Mouse (Mus musculus): ENCODE measurements around the gene Rtn4. TPM values are rescaled to one million over a fixed set of nuclear protein-coding genes. Genes with fewer than 3 reads are reported as not detected.

Rtn4 gene
- polyA plus RNA-seq, 1 experiment from 2014 or later = 54.2 TPM

- DNase-seq (peak; percentile 53), ATAC-seq (ENCODE audit: insufficient read depth) (no peak)
- Histone ChIP-seq H3K4me2 (peak overlapping the region; percentile 55), H3K9me3 (ENCODE audit: low read depth, low read length) (no peaks in the 10 kb centered on the region), H3K27ac (ENCODE audit: low read depth) (peak overlapping the region; percentile 71; the same call in 1 of the 2 replicates), H3K4me1 (ENCODE audit: insufficient read depth) (no peaks in the 10 kb centered on the region), H3K9ac (no peak overlapping the region), H3K27me3 (ENCODE audit: insufficient read depth, low read length) (no peaks in the 10 kb centered on the region), H3K36me3 (ENCODE audit: insufficient read depth) (0 out of 2 replicates have a peak, but pooled peaks cover 4% of the 10 kb centered on the region), H3K4me3 (ENCODE audit: low read depth, low read length) (peak overlapping the region; percentile 96; the same call in 1 of the 2 replicates)
- 9% methylated on average over 12 of the region's 12 CpGs for WGBS
- peak; percentile 57 for TF ChIP-seq CTCF (IDR thresholded peaks at IDR 0.05; ENCODE audit: low read depth)
Observed at GRCm38 (mm10) chr11:29692111-29692682, 550 bp upstream of the Rtn4 start.

- WGBS = under 1% methylated on average over 52 of the region's 53 CpGs
- H3K27me3 ChIP-seq (ENCODE audit: insufficient read depth, low read length) = no peaks in the 10 kb centered on the region
- peak; percentile 77 for TF ChIP-seq CTCF (IDR thresholded peaks at IDR 0.05; ENCODE audit: low read depth)
- DNase-seq (peak; percentile 94), ATAC-seq (ENCODE audit: insufficient read depth) (peak; percentile 92)
- H3K27ac ChIP-seq (ENCODE audit: low read depth) = peak overlapping the region; percentile 99
- peak overlapping the region; percentile 69 for H3K4me2 ChIP-seq
- H3K4me3 ChIP-seq (ENCODE audit: low read depth, low read length) = peak overlapping the region; percentile 96
- H3K36me3 ChIP-seq (ENCODE audit: insufficient read depth) = 0 out of 2 replicates have a peak, but pooled peaks cover 6% of the 10 kb centered on the region
- no peaks in the 10 kb centered on the region for H3K9me3 ChIP-seq (ENCODE audit: low read depth, low read length)
- H3K4me1 ChIP-seq (ENCODE audit: insufficient read depth) = no peaks in the 10 kb centered on the region
- H3K9ac ChIP-seq = peak overlapping the region; percentile 95
Observed at GRCm38 (mm10) chr11:29693576-29694410, 1.0 kb downstream of the Rtn4 start.

- DNase-seq (no peak), ATAC-seq (ENCODE audit: insufficient read depth) (no peak)
- Histone ChIP-seq H3K4me2 (peak overlapping the region; percentile 40; the same call in 1 of the 2 replicates), H3K36me3 (ENCODE audit: insufficient read depth) (0 out of 2 replicates have a peak, but pooled peaks cover 6% of the 10 kb centered on the region), H3K9ac (no peak overlapping the region), H3K4me3 (ENCODE audit: low read depth, low read length) (peak overlapping the region; percentile 96; the same call in 1 of the 2 replicates), H3K27me3 (ENCODE audit: insufficient read depth, low read length) (no peaks in the 10 kb centered on the region), H3K4me1 (ENCODE audit: insufficient read depth) (no peaks in the 10 kb centered on the region), H3K9me3 (ENCODE audit: low read depth, low read length) (no peaks in the 10 kb centered on the region), H3K27ac (ENCODE audit: low read depth) (no peak overlapping the region)
- TF ChIP-seq CTCF (IDR thresholded peaks at IDR 0.05; ENCODE audit: low read depth) = no peak
Observed at GRCm38 (mm10) chr11:29694754-29695153, 2.0 kb downstream of the Rtn4 start.

- Histone ChIP-seq H3K4me1 (ENCODE audit: insufficient read depth) (no peaks in the 10 kb centered on the region), H3K36me3 (ENCODE audit: insufficient read depth) (peaks cover 12% of the 10 kb centered on the region; the same call in 1 of the 2 replicates), H3K9ac (no peak overlapping the region), H3K4me2 (no peak overlapping the region), H3K27ac (ENCODE audit: low read depth) (no peak overlapping the region), H3K4me3 (ENCODE audit: low read depth, low read length) (no peak overlapping the region), H3K9me3 (ENCODE audit: low read depth, low read length) (no peaks in the 10 kb centered on the region), H3K27me3 (ENCODE audit: insufficient read depth, low read length) (no peaks in the 10 kb centered on the region)
- WGBS = 72% methylated on average over 3 of the region's 3 CpGs
- no peak for TF ChIP-seq CTCF (IDR thresholded peaks at IDR 0.05; ENCODE audit: low read depth)
- no peak for DNase-seq
- ATAC-seq (ENCODE audit: insufficient read depth) = no peak
Observed at GRCm38 (mm10) chr11:29702721-29703120, 10.0 kb downstream of the Rtn4 start.

GRCm38 (mm10) chr11:29705263-29705662, 12.5 kb downstream of the Rtn4 start:
- TF ChIP-seq CTCF (IDR thresholded peaks at IDR 0.05; ENCODE audit: low read depth) = no peak
- no peaks in the 10 kb centered on the region for H3K4me1 ChIP-seq (ENCODE audit: insufficient read depth)
- ATAC-seq (ENCODE audit: insufficient read depth) = no peak
- H3K9ac ChIP-seq = no peak overlapping the region
- peaks cover 19% of the 10 kb centered on the region; the same call in 1 of the 2 replicates for H3K36me3 ChIP-seq (ENCODE audit: insufficient read depth)
- no peak overlapping the region for H3K27ac ChIP-seq (ENCODE audit: low read depth)
- H3K27me3 ChIP-seq (ENCODE audit: insufficient read depth, low read length) = no peaks in the 10 kb centered on the region
- DNase-seq = no peak
- H3K9me3 ChIP-seq (ENCODE audit: low read depth, low read length) = no peaks in the 10 kb centered on the region
- no peak overlapping the region for H3K4me2 ChIP-seq
- H3K4me3 ChIP-seq (ENCODE audit: low read depth, low read length) = no peak overlapping the region

- no peak overlapping the region for H3K4me2 ChIP-seq
- ATAC-seq (ENCODE audit: insufficient read depth) = no peak
- H3K9ac ChIP-seq = no peak overlapping the region
- peaks cover 19% of the 10 kb centered on the region; the same call in 1 of the 2 replicates for H3K36me3 ChIP-seq (ENCODE audit: insufficient read depth)
- H3K9me3 ChIP-seq (ENCODE audit: low read depth, low read length) = no peaks in the 10 kb centered on the region
- H3K27ac ChIP-seq (ENCODE audit: low read depth) = no peak overlapping the region
- H3K27me3 ChIP-seq (ENCODE audit: insufficient read depth, low read length) = no peaks in the 10 kb centered on the region
- DNase-seq = no peak
- 85% methylated on average over 4 of the region's 4 CpGs for WGBS
- TF ChIP-seq CTCF (IDR thresholded peaks at IDR 0.05; ENCODE audit: low read depth) = no peak
- H3K4me1 ChIP-seq (ENCODE audit: insufficient read depth) = no peaks in the 10 kb centered on the region
- H3K4me3 ChIP-seq (ENCODE audit: low read depth, low read length) = no peak overlapping the region
Observed at GRCm38 (mm10) chr11:29706845-29707244, 14.1 kb downstream of the Rtn4 start.

GRCm38 (mm10) chr11:29709512-29709911, 16.8 kb downstream of the Rtn4 start:
- Histone ChIP-seq H3K4me3 (ENCODE audit: low read depth, low read length) (no peak overlapping the region), H3K27ac (ENCODE audit: low read depth) (no peak overlapping the region), H3K36me3 (ENCODE audit: insufficient read depth) (peaks cover 19% of the 10 kb centered on the region; the same call in 1 of the 2 replicates), H3K27me3 (ENCODE audit: insufficient read depth, low read length) (no peaks in the 10 kb centered on the region), H3K4me1 (ENCODE audit: insufficient read depth) (no peaks in the 10 kb centered on the region), H3K9me3 (ENCODE audit: low read depth, low read length) (no peaks in the 10 kb centered on the region), H3K9ac (no peak overlapping the region), H3K4me2 (no peak overlapping the region)
- DNase-seq (peak; percentile 22), ATAC-seq (ENCODE audit: insufficient read depth) (no peak)
- peak; percentile 23; the same call in 1 of the 2 replicates for TF ChIP-seq CTCF (IDR thresholded peaks at IDR 0.05; ENCODE audit: low read depth)
